Mouse (Mus musculus) limb, embryonic 12.5 days (tissue): ENCODE measurements around the gene Pgghg. TPM values are rescaled to one million over a fixed set of nuclear protein-coding genes. Genes with fewer than 3 reads are reported as not detected.
A peak's percentile ranks its signal among the peaks of the same experiment; 100 is the strongest.

Experiments used
- ATAC-seq: fragments of 200-750 bp; cut with Nextera tagmentation; 2 replicates; pipeline ENCODE4 v1.8.0; 2017; ENCODE audit warnings: low read depth, moderate TSS enrichment; ENCODE audit not compliant: insufficient number of reproducible peaks, insufficient read depth, low FRiP score, low TSS enrichment
- H3K27ac ChIP-seq: fragments of 300-500 bp; sonication (generic); 2 replicates; pipeline ENCODE4 v1.5.1; 2016; ENCODE audit warnings: mild to moderate bottlenecking, moderate library complexity
- H3K27me3 ChIP-seq: fragments of 300-500 bp; sonication (generic); 2 replicates; pipeline ENCODE4 v1.6.1; 2016; ENCODE audit warnings: mild to moderate bottlenecking, moderate library complexity
- H3K36me3 ChIP-seq: fragments of 300-500 bp; sonication (generic); 2 replicates; pipeline ENCODE4 v1.6.1; 2016; ENCODE audit warnings: mild to moderate bottlenecking, moderate library complexity
- H3K4me1 ChIP-seq: fragments of 300-500 bp; sonication (generic); replicated peaks from 2 replicates; pipeline ENCODE4 v1.6.1; 2016
- H3K4me2 ChIP-seq: fragments of 300-500 bp; sonication (generic); 2 replicates; pipeline ENCODE4 v1.6.1; 2016; ENCODE audit warnings: mild to moderate bottlenecking, moderate library complexity
- H3K4me3 ChIP-seq: fragments of 300-500 bp; sonication (generic); replicated peaks from 2 replicates; pipeline ENCODE4 v1.5.1; 2016; ENCODE audit warnings: mild to moderate bottlenecking
- H3K9ac ChIP-seq: fragments of 300-500 bp; sonication (generic); replicated peaks from 2 replicates; pipeline ENCODE4 v1.6.1; 2016; ENCODE audit warnings: mild to moderate bottlenecking, moderate library complexity
- H3K9me3 ChIP-seq: fragments of 300-500 bp; sonication (generic); 2 replicates; pipeline ENCODE4 v1.6.1; 2016; ENCODE audit warnings: mild to moderate bottlenecking, moderate library complexity
- whole genome bisulfite sequencing: fragments of 180-500 bp; shearing (Covaris S2); methylation state at CpG from one replicate; pipeline ENCODE4 v1.1.7; 2016; 5-methylcytosine and 5-hydroxymethylcytosine counted together
- polyA plus RNA-seq: library from polyadenylated mRNA; unstranded; fragments of >200 nt; fragmentation: Nextera tagmentation; extraction: Ambion mirVana; gene quantifications from 2 replicates; pipeline ENCODE4 v1.2.1, GENCODE M21; 2016

Gene Pgghg
- polyA plus RNA-seq, result 18.9 and 21.5 TPM in 2 replicates

DNA sequence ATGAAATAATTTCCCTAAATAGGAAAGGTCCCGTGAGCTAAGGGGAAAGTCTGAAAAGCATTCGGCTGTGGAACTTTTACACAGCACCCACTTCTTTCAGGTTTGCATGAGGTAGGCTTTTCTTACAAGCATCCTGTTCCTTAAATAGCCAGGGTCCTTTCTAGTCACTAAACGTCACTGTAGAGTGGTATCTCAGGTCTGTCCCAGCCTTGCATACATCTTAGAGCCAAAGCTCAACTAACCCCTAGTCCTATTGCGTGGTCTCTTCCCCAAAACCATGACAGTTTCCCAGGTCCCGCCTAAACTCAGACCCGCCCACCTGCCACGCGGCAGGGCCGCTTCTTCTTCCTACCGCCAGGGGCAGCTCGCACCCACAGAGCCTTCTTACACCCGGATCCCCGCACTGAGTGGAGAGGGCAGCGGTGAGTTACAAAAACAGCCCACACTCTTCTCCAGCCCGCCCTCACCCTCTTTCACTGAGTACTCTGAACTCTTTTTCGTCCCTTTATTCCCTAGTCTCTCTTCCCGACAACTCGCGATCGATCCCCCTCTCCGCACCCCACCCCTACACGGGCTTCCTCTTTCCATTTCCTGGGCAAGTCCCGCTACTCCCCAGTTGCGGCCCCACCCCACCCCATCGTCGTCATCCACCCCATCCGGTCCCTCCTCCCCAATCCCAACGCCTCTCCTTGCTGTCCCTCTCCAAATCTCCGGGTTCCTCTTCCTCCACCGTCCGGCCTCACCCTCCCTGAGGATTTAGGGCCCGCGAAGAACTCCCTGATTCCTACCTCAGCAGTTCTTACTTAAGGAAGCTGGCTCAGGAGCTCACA lies at the start of gene Pgghg:
TSS of gene Pgghg (plus strand) at position 170 of the 830 bp plus-strand sequence.
- H3K4me2 ChIP-seq, result peak within 1 kb of the TSS; percentile 70
- H3K36me3 ChIP-seq, result peaks cover 23% of the 10 kb centered on the region
- no peaks in the 10 kb centered on the region for H3K9me3 ChIP-seq
- peak; percentile 83 for ATAC-seq
- H3K4me3 ChIP-seq, result peak within 1 kb of the TSS; percentile 55
- H3K9ac ChIP-seq, result peak within 1 kb of the TSS; percentile 75
- WGBS, result 2% methylated on average over 33 of the region's 33 CpGs
- peak within 1 kb of the TSS; percentile 84 for H3K27ac ChIP-seq
- peaks cover 37% of the 10 kb centered on the region for H3K4me1 ChIP-seq
- peaks cover 6% of the 10 kb centered on the region; the same call in 1 of the 2 replicates for H3K27me3 ChIP-seq

GRCm38 (mm10) chr7:140894031-140894430 lies 47.2 kb upstream of the Pgghg start:
- Histone ChIP-seq H3K36me3 (peaks cover 85% of the 10 kb centered on the region), H3K4me2 (no peak overlapping the region), H3K9ac (no peak overlapping the region), H3K4me1 (no peaks in the 10 kb centered on the region), H3K27me3 (no peaks in the 10 kb centered on the region), H3K27ac (no peak overlapping the region), H3K9me3 (no peaks in the 10 kb centered on the region), H3K4me3 (no peak overlapping the region)
- ATAC-seq, result no peak
- 90% methylated on average over 7 of the region's 7 CpGs for WGBS

DNA sequence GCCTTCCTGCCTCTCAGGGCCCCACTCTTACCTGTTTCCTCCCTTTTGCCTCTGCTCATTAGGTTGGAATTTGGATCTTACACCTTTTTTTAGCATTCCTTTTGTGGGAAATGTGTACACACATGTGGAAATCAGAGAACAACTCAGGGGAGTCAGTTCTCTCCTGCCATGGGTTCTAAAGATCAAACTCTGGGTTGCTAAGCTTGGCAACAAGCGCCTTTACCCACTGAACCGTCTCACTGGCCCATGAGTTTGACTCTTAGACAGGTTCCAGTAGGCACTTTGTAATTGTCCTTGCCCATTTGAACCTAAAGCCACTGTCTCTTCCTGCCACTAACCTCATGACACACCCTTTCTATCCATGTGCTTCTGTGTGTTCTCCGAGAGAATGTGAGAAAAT lies 46.6 kb upstream of the Pgghg start:
- peaks cover 82% of the 10 kb centered on the region for H3K36me3 ChIP-seq
- 96% methylated on average over 3 of the region's 3 CpGs for WGBS
- H3K27ac ChIP-seq, result no peak overlapping the region
- H3K4me2 ChIP-seq, result no peak overlapping the region
- H3K4me1 ChIP-seq, result no peaks in the 10 kb centered on the region
- no peaks in the 10 kb centered on the region for H3K27me3 ChIP-seq
- no peak for ATAC-seq
- no peak overlapping the region for H3K4me3 ChIP-seq
- H3K9me3 ChIP-seq, result no peaks in the 10 kb centered on the region
- no peak overlapping the region for H3K9ac ChIP-seq

DNA sequence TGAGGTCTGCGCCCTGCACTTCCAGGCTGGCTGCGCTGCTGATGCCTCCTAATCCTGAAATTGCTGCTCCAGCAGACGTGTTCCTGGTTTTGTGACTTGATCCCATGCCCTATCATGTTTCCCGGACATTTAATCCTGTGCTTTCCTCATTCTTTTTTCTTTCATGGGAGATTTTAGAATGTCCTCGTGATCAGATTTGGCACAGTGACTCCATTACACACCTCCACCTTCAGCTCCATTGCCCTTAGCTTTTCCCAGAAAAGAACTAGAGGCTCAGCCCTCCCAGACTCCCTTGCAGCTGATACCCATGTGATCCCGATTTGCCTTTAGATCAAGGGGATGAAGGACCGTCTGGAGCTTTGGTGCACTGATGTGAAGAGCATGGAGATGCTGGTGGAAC lies 43.3 kb upstream of the Pgghg start:
- no peak for ATAC-seq
- Histone ChIP-seq H3K4me1 (no peaks in the 10 kb centered on the region; the same call in 1 of the 2 replicates), H3K27ac (no peak overlapping the region), H3K4me2 (no peak overlapping the region), H3K9me3 (no peaks in the 10 kb centered on the region), H3K4me3 (no peak overlapping the region), H3K27me3 (no peaks in the 10 kb centered on the region), H3K36me3 (peaks cover 63% of the 10 kb centered on the region), H3K9ac (no peak overlapping the region)
- 84% methylated on average over 7 of the region's 7 CpGs for WGBS

- Histone ChIP-seq H3K9me3 (no peaks in the 10 kb centered on the region), H3K36me3 (peaks cover 50% of the 10 kb centered on the region), H3K4me3 (no peak overlapping the region), H3K27me3 (no peaks in the 10 kb centered on the region), H3K9ac (no peak overlapping the region; the same call in 1 of the 2 replicates), H3K4me1 (peaks cover 3% of the 10 kb centered on the region; the same call in 1 of the 2 replicates), H3K4me2 (no peak overlapping the region), H3K27ac (no peak overlapping the region)
- WGBS, result 81% methylated on average over 3 of the region's 3 CpGs
- no peak for ATAC-seq
These were observed 42.1 kb upstream of the Pgghg start for GRCm38 (mm10) chr7:140899121-140899520.

DNA sequence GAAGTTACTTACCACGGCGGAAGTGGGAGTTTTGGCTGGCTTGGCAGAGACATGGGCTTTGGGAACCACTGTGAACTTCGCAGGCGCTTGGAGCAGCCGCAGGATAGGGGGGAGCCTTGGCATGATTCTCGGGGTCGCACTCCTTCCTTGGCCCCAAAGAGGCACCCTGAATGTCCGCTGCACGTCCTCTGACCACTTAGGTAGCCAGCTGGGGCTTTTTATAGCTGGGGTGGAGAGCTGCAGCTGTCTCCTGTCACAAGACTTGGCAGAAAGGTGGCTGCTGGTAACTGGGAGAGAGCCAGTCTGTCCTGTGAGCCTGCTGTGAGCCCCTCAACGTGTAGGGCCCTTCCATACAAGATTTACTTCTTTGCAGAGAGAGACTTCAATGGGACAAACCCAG lies 41.0 kb upstream of the Pgghg start, which contains the start of gene Cox8b:
TSS of gene Cox8b (minus strand) at position 227 of the 400 bp plus-strand sequence.
- Histone ChIP-seq H3K9me3 (no peaks in the 10 kb centered on the region), H3K27me3 (no peaks in the 10 kb centered on the region), H3K4me1 (peaks cover 3% of the 10 kb centered on the region; the same call in 1 of the 2 replicates), H3K4me2 (no peak within 1 kb of the TSS), H3K4me3 (no peak within 1 kb of the TSS), H3K9ac (peak within 1 kb of the TSS; percentile 23; the same call in 1 of the 2 replicates), H3K36me3 (peaks cover 41% of the 10 kb centered on the region), H3K27ac (no peak within 1 kb of the TSS)
- ATAC-seq, result no peak
- WGBS, result 73% methylated on average over 10 of the region's 10 CpGs

DNA sequence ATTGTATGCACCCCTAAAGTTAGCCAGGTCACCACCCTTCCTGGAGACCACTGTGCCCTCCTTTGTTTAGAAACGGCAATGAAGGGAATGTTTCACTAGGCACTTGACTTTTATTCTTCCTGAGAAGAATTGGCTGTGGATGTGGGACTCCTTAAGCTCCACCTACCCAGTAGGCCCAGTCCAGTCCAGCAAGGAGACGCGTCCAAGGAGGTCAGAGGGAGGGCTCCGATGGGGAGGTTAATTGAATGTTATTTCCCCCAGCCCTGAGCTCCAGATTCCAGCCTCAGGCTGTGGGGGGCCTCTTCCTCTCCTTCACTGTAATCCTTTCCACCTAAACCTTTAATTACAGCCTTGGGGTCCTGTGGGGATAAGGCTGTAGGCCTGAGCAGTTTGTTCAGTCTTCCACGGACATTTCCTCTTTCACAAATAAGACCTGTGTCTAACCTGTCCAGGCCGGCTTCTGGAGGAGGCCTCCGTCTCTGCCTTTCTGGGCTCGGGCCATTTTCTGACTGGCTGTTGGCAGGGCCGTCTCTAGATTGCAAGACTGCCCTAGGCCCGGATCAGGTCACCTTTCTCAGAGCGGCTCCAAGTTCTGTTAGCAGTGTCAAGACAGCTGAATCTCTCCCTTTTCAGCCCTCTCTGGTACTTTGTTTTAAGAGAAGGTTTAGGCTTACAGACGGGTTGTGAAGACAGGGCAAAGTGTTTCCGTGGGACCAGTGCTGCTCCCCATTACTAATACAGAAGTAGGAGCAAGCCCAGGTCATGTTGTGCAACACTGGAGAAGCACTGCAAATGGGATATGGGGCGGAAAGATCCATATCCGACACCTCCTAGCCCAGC lies 38.9 kb upstream of the Pgghg start:
- peak overlapping the region; percentile 18; the same call in 1 of the 2 replicates for H3K27ac ChIP-seq
- WGBS, result 67% methylated on average over 15 of the region's 15 CpGs

DNA sequence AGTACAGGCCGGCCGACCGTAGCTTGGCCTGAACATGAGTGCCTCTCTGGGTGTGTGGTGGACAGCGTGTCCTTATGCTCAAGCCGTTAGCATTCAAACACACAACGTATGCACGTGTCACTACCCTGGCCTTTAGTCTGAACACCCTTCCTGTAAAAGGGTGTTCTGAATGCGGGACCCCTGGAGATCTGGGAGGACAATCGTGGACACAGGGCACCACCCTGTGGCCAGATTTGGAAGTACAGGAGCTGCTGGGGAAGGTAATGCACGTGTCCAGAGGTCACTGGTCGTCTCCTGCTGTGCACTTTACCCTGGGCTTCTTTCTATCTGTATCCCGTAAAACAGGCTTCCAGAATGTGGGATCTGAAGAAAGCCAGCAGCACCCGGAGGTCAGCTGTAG lies 38.0 kb upstream of the Pgghg start:
- H3K9me3 ChIP-seq, result no peaks in the 10 kb centered on the region
- H3K36me3 ChIP-seq, result peaks cover 12% of the 10 kb centered on the region
- H3K27me3 ChIP-seq, result no peaks in the 10 kb centered on the region
- no peak overlapping the region for H3K27ac ChIP-seq
- no peak overlapping the region for H3K4me3 ChIP-seq
- peaks cover 3% of the 10 kb centered on the region; the same call in 1 of the 2 replicates for H3K4me1 ChIP-seq
- ATAC-seq, result peak; percentile 67; the same call in 1 of the 2 replicates
- 25% methylated on average over 13 of the region's 13 CpGs for WGBS
- no peak overlapping the region for H3K9ac ChIP-seq
- H3K4me2 ChIP-seq, result no peak overlapping the region

More for the DNA sequence above, 38.9 kb upstream of the Pgghg start:
- Histone ChIP-seq H3K9me3 (no peaks in the 10 kb centered on the region), H3K4me2 (no peak overlapping the region), H3K9ac (peak overlapping the region; percentile 14; the same call in 1 of the 2 replicates), H3K4me3 (no peak overlapping the region), H3K36me3 (peaks cover 21% of the 10 kb centered on the region), H3K4me1 (peaks cover 3% of the 10 kb centered on the region; the same call in 1 of the 2 replicates), H3K27me3 (no peaks in the 10 kb centered on the region)
- no peak for ATAC-seq

DNA sequence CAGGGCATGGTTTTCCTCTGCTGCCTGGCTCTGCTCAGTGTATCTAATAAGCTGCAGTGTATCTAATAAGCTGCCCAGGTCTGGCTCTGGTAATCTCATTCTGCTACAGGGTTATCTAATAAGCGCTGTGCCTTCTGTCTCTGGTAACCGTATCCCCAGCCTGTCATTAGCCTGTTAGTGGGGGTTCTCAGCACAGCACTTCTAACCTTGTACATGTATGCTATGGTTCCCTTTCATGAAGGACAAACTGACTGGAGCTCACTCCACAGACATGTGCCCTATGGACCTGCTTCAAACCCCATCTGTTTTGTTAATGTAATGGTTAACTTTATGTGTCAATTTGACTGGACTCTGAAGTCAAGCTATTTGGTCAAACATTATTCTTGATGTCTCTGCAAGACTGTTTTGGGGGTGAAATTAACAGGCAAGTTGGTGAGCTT lies 35.5 kb upstream of the Pgghg start:
- H3K9me3 ChIP-seq, result no peaks in the 10 kb centered on the region
- no peaks in the 10 kb centered on the region for H3K36me3 ChIP-seq
- peaks cover 9% of the 10 kb centered on the region; the same call in 1 of the 2 replicates for H3K4me1 ChIP-seq
- 75% methylated on average over 2 of the region's 2 CpGs for WGBS
- no peak overlapping the region for H3K9ac ChIP-seq
- no peaks in the 10 kb centered on the region for H3K27me3 ChIP-seq
- no peak overlapping the region for H3K4me3 ChIP-seq
- ATAC-seq, result no peak
- H3K4me2 ChIP-seq, result no peak overlapping the region
- H3K27ac ChIP-seq, result no peak overlapping the region

- H3K4me3 ChIP-seq, result no peak overlapping the region
- ATAC-seq, result no peak
- no peaks in the 10 kb centered on the region for H3K9me3 ChIP-seq
- H3K9ac ChIP-seq, result no peak overlapping the region
- 85% methylated on average over 13 of the region's 13 CpGs for WGBS
- no peaks in the 10 kb centered on the region for H3K36me3 ChIP-seq
- peaks cover 9% of the 10 kb centered on the region; the same call in 1 of the 2 replicates for H3K4me1 ChIP-seq
- H3K27ac ChIP-seq, result no peak overlapping the region
- H3K27me3 ChIP-seq, result no peaks in the 10 kb centered on the region
- no peak overlapping the region for H3K4me2 ChIP-seq
These were observed 34.1 kb upstream of the Pgghg start for GRCm38 (mm10) chr7:140907131-140907530.

DNA sequence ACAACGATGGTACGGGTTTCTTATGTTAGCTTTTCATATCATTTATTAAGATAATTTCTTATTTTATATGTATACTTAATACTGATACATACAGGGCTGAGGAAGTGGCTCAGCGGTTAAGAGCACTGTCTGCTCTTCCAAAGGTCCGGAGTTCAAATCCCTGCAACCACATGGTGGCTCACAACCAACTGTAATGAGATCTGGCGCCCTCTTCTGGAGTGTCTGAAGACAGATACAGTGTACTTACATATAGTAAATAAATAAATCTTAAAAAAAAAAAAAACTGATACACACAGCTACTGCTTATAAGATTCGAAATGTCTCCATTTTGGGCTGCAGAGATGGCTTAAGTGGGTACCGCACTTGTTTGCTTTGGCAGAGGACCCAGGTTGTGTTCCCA lies 33.5 kb upstream of the Pgghg start:
- peaks cover 9% of the 10 kb centered on the region; the same call in 1 of the 2 replicates for H3K4me1 ChIP-seq
- no peak overlapping the region for H3K27ac ChIP-seq
- H3K9me3 ChIP-seq, result no peaks in the 10 kb centered on the region
- no peak overlapping the region for H3K4me3 ChIP-seq
- no peak overlapping the region for H3K4me2 ChIP-seq
- 0 out of 2 replicates have a peak, but pooled peaks cover 4% of the 10 kb centered on the region for H3K27me3 ChIP-seq
- no peaks in the 10 kb centered on the region for H3K36me3 ChIP-seq
- 85% methylated on average over 7 of the region's 7 CpGs for WGBS
- no peak for ATAC-seq
- H3K9ac ChIP-seq, result no peak overlapping the region
